Mouse (Mus musculus) heart, postnatal 0 days (tissue): ENCODE results near the gene Ankrd44. TPM values are rescaled to one million over a fixed set of nuclear protein-coding genes. Genes with fewer than 3 reads are reported as not detected.

Source experiments
- ATAC-seq: fragments of 200-750 bp; cut with Nextera tagmentation; 2 replicates; pipeline ENCODE4 v1.8.0; 2017; ENCODE audit warnings: low read depth, moderate number of reproducible peaks, moderate library complexity; ENCODE audit not compliant: insufficient read depth
- DNase-seq: peaks from one replicate; pipeline ENCODE4 v3.0.0-alpha.2; 2016; ENCODE audit warnings: low spot score
- H3K27ac ChIP-seq: fragments of 300-500 bp; sonication (generic); 2 replicates; pipeline ENCODE4 v1.5.1; 2014; ENCODE audit warnings: low read depth, mild to moderate bottlenecking
- H3K27me3 ChIP-seq: fragments of 300-500 bp; sonication (generic); 2 replicates; pipeline ENCODE4 v1.6.1; 2014; ENCODE audit warnings: low read length, mixed read lengths; ENCODE audit not compliant: control insufficient read depth, insufficient read depth
- H3K36me3 ChIP-seq: fragments of 300-500 bp; sonication (generic); replicated peaks from 2 replicates; pipeline ENCODE4 v1.6.1; 2014; ENCODE audit warnings: low read length, mixed read lengths; ENCODE audit not compliant: control insufficient read depth, insufficient read depth
- H3K4me1 ChIP-seq: fragments of 300-500 bp; sonication (generic); 2 replicates; pipeline ENCODE4 v1.6.1; 2014; ENCODE audit warnings: antibody characterized with exemption; ENCODE audit not compliant: control insufficient read depth, insufficient read depth
- H3K4me2 ChIP-seq: fragments of 300-500 bp; sonication (generic); 2 replicates; pipeline ENCODE4 v1.6.1; 2014; ENCODE audit warnings: low read depth, mild to moderate bottlenecking, low read length, moderate library complexity
- H3K4me3 ChIP-seq: fragments of 300-500 bp; sonication (generic); 2 replicates; pipeline ENCODE4 v1.5.1; 2014; ENCODE audit warnings: low read depth, low read length
- H3K9ac ChIP-seq: fragments of 300-500 bp; sonication (generic); replicated peaks from 2 replicates; pipeline ENCODE4 v1.6.1; 2014; ENCODE audit warnings: low read depth, low read length, mixed read lengths
- H3K9me3 ChIP-seq: fragments of 300-500 bp; sonication (generic); replicated peaks from 2 replicates; pipeline ENCODE4 v1.6.1; 2016; ENCODE audit warnings: low read length; ENCODE audit not compliant: control insufficient read depth
- CTCF ChIP-seq: IDR thresholded peaks from 2 replicates; pipeline ENCODE4 v1.5.1; 2016; ENCODE audit warnings: antibody characterized with exemption, control low read depth, low read depth
- EP300 ChIP-seq: IDR thresholded peaks from 2 replicates; pipeline ENCODE4 v1.6.1; 2016; ENCODE audit warnings: antibody characterized with exemption, low read depth
- WGBS: fragments of 180-500 bp; shearing (Covaris S2); extraction: QIAGEN DNeasy Blood & Tissue Kit; methylation state at CpG from one replicate; pipeline ENCODE4 v1.1.7; 2014; 5-methylcytosine and 5-hydroxymethylcytosine counted together
- polyA plus RNA-seq: library from polyadenylated mRNA; unstranded; fragments of >200 nt; fragmentation: Nextera tagmentation; extraction: Ambion mirVana; gene quantifications from 2 replicates; pipeline ENCODE4 v1.2.1, GENCODE M21; 2015
- total RNA-seq: library from RNA; depleted of rRNA; stranded (reverse); fragments of >200 nt; gene quantifications from 2 replicates; pipeline ENCODE4 v1.2.3, GENCODE M21; 2014; ENCODE audit warnings: low replicate concordance

Gene Ankrd44
- total and polyA plus RNA-seq, 2 experiments from 2014 or later = 3.3 to 9.6 TPM

DNA sequence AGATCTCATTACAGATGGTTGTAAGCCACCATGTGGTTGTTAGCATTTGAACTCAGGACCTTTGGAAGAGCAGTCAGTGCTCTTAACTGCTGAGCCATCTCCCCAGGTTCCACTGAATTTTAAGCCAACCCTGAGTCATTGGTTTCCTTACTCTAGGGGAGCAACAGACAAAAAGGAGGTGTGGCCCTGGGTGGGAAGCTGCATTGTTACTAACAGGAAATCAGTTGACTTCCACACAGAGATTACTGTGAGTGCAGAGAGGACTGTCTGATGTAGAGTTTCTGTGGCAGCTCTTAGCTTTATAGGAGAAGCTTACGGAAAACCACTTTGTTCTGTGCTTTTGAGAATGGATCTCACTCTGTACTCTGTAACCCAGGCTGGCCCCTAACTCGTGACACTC lies 8.7 kb upstream of the Ankrd44 start:
- H3K27ac ChIP-seq = no peak overlapping the region
- no peaks in the 10 kb centered on the region for H3K27me3 ChIP-seq
- whole genome bisulfite sequencing = 45% methylated on average over 2 of the region's 2 CpGs
- H3K36me3 ChIP-seq = no peaks in the 10 kb centered on the region
- H3K4me2 ChIP-seq = no peak overlapping the region
- TF ChIP-seq EP300 = no peak
- no peak for TF ChIP-seq CTCF
- no peak overlapping the region for H3K4me3 ChIP-seq
- H3K4me1 ChIP-seq = 0 out of 2 replicates have a peak, but pooled peaks cover 4% of the 10 kb centered on the region
- no peaks in the 10 kb centered on the region for H3K9me3 ChIP-seq
- no peak overlapping the region for H3K9ac ChIP-seq
- DNase-seq (no peak), ATAC-seq (no peak)

DNA sequence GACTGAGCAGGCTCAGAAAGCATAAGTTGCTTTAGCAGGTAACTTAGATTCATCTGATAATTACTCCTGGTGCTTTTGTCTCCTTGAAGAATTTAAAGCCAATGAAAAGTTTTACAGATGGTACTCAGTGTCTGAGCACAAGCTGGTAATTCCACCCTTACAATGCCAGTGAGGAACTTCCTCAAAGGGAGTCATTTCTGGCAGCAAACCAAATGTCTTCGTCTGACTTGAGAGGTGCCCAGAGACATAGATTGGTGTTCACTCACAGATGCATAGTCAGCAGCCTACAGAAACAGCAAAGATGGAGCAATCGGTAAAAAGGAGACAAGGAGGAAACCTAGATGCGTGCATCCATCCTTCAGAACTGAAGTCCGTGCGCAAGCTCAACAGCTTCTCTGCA lies 7.5 kb upstream of the Ankrd44 start:
- Histone ChIP-seq H3K4me3 (no peak overlapping the region), H3K36me3 (no peaks in the 10 kb centered on the region), H3K4me2 (no peak overlapping the region), H3K9ac (no peak overlapping the region), H3K4me1 (0 out of 2 replicates have a peak, but pooled peaks cover 4% of the 10 kb centered on the region), H3K27me3 (no peaks in the 10 kb centered on the region), H3K27ac (no peak overlapping the region), H3K9me3 (no peaks in the 10 kb centered on the region)
- 80% methylated on average over 5 of the region's 5 CpGs for WGBS
- TF ChIP-seq CTCF (no peak), EP300 (no peak)
- ATAC-seq (no peak), DNase-seq (no peak)

DNA sequence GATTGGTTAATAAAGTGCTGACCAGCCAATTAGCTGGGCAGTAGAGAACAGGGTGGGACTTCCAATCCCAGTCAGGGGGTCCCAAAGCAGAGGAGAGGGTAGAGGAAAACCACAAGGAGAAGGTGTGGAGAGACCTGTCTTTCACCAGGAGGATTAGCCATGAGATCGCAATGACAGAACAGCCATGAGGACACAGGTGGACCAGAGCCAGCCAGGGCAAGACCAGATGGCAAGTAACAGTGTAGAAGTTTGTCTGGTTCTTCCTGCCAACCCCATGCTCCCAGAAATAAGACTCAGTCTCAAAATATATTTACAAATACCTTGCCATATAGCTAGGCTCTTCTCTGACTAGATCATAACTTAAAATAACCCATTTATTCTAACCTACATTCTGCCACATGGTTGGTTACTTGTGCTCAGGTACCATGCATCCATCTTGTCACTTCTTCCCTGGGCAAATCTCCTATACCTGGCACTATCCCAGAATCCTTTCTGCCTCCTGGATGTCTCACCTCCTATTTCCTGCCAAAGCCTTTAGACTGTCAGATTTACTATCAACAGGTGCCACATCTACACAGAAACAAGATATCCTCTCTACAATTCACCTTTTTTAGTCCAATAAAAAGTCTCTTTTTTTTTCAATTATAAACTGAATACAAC lies 6.4 kb upstream of the Ankrd44 start:
- no peaks in the 10 kb centered on the region for H3K27me3 ChIP-seq
- 0 out of 2 replicates have a peak, but pooled peaks cover 4% of the 10 kb centered on the region for H3K4me1 ChIP-seq
- H3K27ac ChIP-seq = no peak overlapping the region
- H3K36me3 ChIP-seq = no peaks in the 10 kb centered on the region
- H3K9ac ChIP-seq = no peak overlapping the region
- WGBS = 86% methylated on average over 1 of the region's 1 CpGs
- H3K4me2 ChIP-seq = no peak overlapping the region
- DNase-seq = no peak
- no peaks in the 10 kb centered on the region for H3K9me3 ChIP-seq
- no peak for ATAC-seq
- H3K4me3 ChIP-seq = no peak overlapping the region
- TF ChIP-seq EP300 (no peak), CTCF (no peak)

DNA sequence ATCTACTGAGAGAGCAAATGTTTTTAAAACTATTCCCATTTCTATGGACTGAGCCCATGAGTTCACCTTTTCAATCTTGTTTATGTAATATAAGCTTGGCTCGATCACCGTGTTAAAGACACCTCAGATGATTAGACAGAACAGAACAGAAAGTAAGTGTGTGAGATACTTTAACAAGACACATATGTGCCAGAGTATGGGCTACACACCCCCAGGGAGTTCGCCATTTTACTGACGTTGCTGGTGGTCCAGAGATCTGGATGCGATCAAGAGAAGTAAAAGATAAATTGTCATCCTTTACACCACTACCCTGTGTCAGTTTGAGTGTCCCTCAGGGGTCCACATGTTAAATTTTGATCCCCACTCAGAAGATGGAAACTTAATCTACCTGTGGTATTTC lies 5.0 kb upstream of the Ankrd44 start:
- Histone ChIP-seq H3K9me3 (no peaks in the 10 kb centered on the region), H3K27me3 (no peaks in the 10 kb centered on the region), H3K27ac (no peak overlapping the region), H3K36me3 (no peaks in the 10 kb centered on the region), H3K4me1 (0 out of 2 replicates have a peak, but pooled peaks cover 4% of the 10 kb centered on the region), H3K4me2 (no peak overlapping the region), H3K9ac (no peak overlapping the region), H3K4me3 (no peak overlapping the region)
- DNase-seq (no peak), ATAC-seq (no peak)
- 80% methylated on average over 5 of the region's 5 CpGs for WGBS
- TF ChIP-seq CTCF (no peak), EP300 (no peak)

DNA sequence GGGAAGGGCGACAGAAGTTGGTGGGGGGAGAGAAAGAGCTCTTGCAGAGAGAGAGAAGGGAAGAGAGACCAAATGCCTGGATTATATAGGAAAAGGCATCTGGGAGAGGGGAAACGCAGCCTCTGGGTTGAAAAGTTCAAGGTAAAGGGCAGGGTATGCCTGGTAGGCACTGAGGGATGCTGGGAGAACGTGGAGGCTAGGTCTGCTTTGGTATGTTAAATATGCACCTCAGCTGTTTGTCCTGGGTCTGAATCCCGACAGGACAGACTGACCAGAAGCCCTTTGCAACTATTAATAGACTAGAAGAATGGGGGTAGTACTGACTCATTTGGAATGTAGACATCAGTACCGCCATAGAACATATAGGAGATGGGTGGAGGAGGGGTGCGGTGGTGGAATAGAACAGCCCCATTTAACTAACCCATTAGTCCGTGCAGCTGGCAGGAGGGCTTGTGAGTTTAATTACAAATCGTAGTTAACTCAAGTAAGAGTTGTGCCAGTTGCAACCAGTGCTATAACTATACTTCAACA lies 4.5 kb upstream of the Ankrd44 start:
- H3K27me3 ChIP-seq = no peaks in the 10 kb centered on the region
- WGBS = 36% methylated on average over 8 of the region's 8 CpGs
- ATAC-seq (no peak), DNase-seq (no peak)
- no peak overlapping the region for H3K9ac ChIP-seq
- H3K36me3 ChIP-seq = no peaks in the 10 kb centered on the region
- no peaks in the 10 kb centered on the region for H3K9me3 ChIP-seq
- 0 out of 2 replicates have a peak, but pooled peaks cover 4% of the 10 kb centered on the region for H3K4me1 ChIP-seq
- H3K4me3 ChIP-seq = no peak overlapping the region
- no peak overlapping the region for H3K4me2 ChIP-seq
- H3K27ac ChIP-seq = no peak overlapping the region
- TF ChIP-seq EP300 (no peak), CTCF (no peak)

DNA sequence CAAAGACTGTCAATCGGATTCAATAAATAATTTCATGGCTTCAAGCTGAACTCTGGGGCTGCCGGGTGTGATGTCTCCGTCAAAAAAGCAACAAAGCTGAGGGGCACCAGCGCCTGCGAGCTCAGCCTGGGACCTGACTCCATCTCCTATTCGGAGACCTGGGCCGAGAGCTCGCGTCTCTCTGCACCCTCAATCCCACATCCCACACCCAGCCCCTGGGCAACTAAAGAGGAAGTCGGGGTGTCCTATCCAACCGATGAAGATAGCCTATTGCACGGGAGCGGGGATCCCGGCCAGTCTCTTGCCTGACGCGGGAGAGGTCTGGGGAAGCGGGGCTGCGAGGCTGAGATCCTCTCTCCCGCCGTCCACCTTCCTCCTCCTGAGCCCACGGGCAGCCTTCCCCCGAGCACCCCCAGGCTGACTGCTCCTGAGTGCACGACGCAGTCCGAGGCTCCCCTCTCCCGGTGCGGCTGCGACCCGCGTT lies 694 bp downstream of the Ankrd44 start:
- Histone ChIP-seq H3K9me3 (no peaks in the 10 kb centered on the region), H3K27me3 (no peaks in the 10 kb centered on the region), H3K4me2 (peak overlapping the region; percentile 98), H3K4me1 (peaks cover 14% of the 10 kb centered on the region), H3K36me3 (no peaks in the 10 kb centered on the region), H3K9ac (peak overlapping the region; percentile 92), H3K4me3 (peak overlapping the region; percentile 93), H3K27ac (peak overlapping the region; percentile 78)
- TF ChIP-seq EP300 = no peak
- no peak for TF ChIP-seq CTCF
- DNase-seq (no peak), ATAC-seq (no peak; the same call in 1 of the 2 replicates)
- 1% methylated on average over 30 of the region's 30 CpGs for WGBS
